In genomic region chr8:69832298-69832853, GRCm38 (mm10) we compare ENCODE assay signal across 8 mouse cellular contexts. TPM values are rescaled to one million over a fixed set of nuclear protein-coding genes. Genes with fewer than 3 reads are reported as not detected.
A peak's percentile ranks its signal among the peaks of the same experiment; 100 is the strongest.
DNase-seq lines count a peak whose midpoint lies in the region; ATAC-seq and TF ChIP-seq lines count a peak whose summit lies in the region.

Pbx4 (plus strand) TSS chr8:69832491.

- no peaks in the 10 kb centered on the region for H3K9me3 ChIP-seq in embryonic facial prominence, embryonic 12.5 days
- H3K9me3 ChIP-seq in limb, embryonic 11.5 days (ENCODE audit: control insufficient read depth, low read length) = no peaks in the 10 kb centered on the region
- H3K9me3 ChIP-seq in midbrain, embryonic 13.5 days = no peaks in the 10 kb centered on the region

- H3K9ac ChIP-seq in embryonic facial prominence, embryonic 12.5 days = peak within 1 kb of the TSS; percentile 46; the same call in 1 of the 2 replicates
- H3K9ac ChIP-seq in limb, embryonic 11.5 days (ENCODE audit: low read length) = peak within 1 kb of the TSS; percentile 59; the same call in 1 of the 2 replicates
- peak within 1 kb of the TSS; percentile 77 for H3K9ac ChIP-seq in midbrain, embryonic 13.5 days (replicated peaks)

- peak within 1 kb of the TSS; percentile 92 for H3K4me2 ChIP-seq in embryonic facial prominence, embryonic 12.5 days (replicated peaks)
- H3K4me2 ChIP-seq in limb, embryonic 11.5 days (ENCODE audit: low read depth, severe bottlenecking) = peak within 1 kb of the TSS; percentile 95
- H3K4me2 ChIP-seq in midbrain, embryonic 13.5 days (replicated peaks) = peak within 1 kb of the TSS; percentile 80

- WGBS in embryonic facial prominence, embryonic 12.5 days = under 1% methylated on average over 38 of the region's 38 CpGs
- WGBS in limb, embryonic 11.5 days = under 1% methylated on average over 38 of the region's 38 CpGs
- under 1% methylated on average over 38 of the region's 38 CpGs for WGBS in midbrain, embryonic 13.5 days
- WGBS in small intestine, adult 2 months = under 1% methylated on average over 38 of the region's 38 CpGs

- no peak for TF ChIP-seq POLR2A in small intestine, adult 2 months (IDR thresholded peaks at IDR 0.05; ENCODE audit: low read depth, low read length)

- peaks cover 22% of the 10 kb centered on the region; the same call in 1 of the 2 replicates for H3K36me3 ChIP-seq in embryonic facial prominence, embryonic 12.5 days
- peaks cover 5% of the 10 kb centered on the region; the same call in 1 of the 2 replicates for H3K36me3 ChIP-seq in limb, embryonic 11.5 days (ENCODE audit: control insufficient read depth, insufficient read depth, low read length)
- H3K36me3 ChIP-seq in midbrain, embryonic 13.5 days = peaks cover 28% of the 10 kb centered on the region
- no peaks in the 10 kb centered on the region for H3K36me3 ChIP-seq in small intestine, adult 2 months (ENCODE audit: control insufficient read depth, insufficient read depth, low read length)

- peak; percentile 55 to 57 for DNase-seq in urinary bladder, adult 18-20 months (ENCODE audit: low spot score in 2 of 2)
- no peak for DNase-seq in urinary bladder, postnatal 10 days (ENCODE audit: low spot score)
- DNase-seq in heart, adult 18-20 months = peak; percentile 82 to 89
- DNase-seq in kidney, adult 18-20 months = peak; percentile 77
- DNase-seq in limb, embryonic 11.5 days (ENCODE audit: low spot score) = peak; percentile 96

- H3K27ac ChIP-seq in embryonic facial prominence, embryonic 12.5 days = peak within 1 kb of the TSS; percentile 61; the same call in 1 of the 2 replicates
- no peak within 1 kb of the TSS; the same call in 1 of the 2 replicates for H3K27ac ChIP-seq in limb, embryonic 11.5 days (replicated peaks; ENCODE audit: low read depth, low read length)
- peak within 1 kb of the TSS; percentile 89 for H3K27ac ChIP-seq in midbrain, embryonic 13.5 days
- H3K27ac ChIP-seq in small intestine, adult 2 months (ENCODE audit: insufficient read depth, low read depth, low read length) = no peak within 1 kb of the TSS

- H3K4me1 ChIP-seq in embryonic facial prominence, embryonic 12.5 days = peaks cover 5% of the 10 kb centered on the region; the same call in 1 of the 2 replicates
- H3K4me1 ChIP-seq in limb, embryonic 11.5 days (ENCODE audit: control insufficient read depth, insufficient read depth, low read length) = peaks cover 6% of the 10 kb centered on the region; the same call in 1 of the 2 replicates
- peaks cover 25% of the 10 kb centered on the region for H3K4me1 ChIP-seq in midbrain, embryonic 13.5 days (replicated peaks)
- 0 out of 2 replicates have a peak, but pooled peaks cover 3% of the 10 kb centered on the region for H3K4me1 ChIP-seq in small intestine, adult 2 months (ENCODE audit: control insufficient read depth, insufficient read depth, insufficient read length, low read length)

- H3K4me3 ChIP-seq in embryonic facial prominence, embryonic 12.5 days = peak within 1 kb of the TSS; percentile 66
- H3K4me3 ChIP-seq in limb, embryonic 11.5 days (ENCODE audit: low read depth, low read length) = peak within 1 kb of the TSS; percentile 59
- peak within 1 kb of the TSS; percentile 76 for H3K4me3 ChIP-seq in midbrain, embryonic 13.5 days (replicated peaks)
- peak within 1 kb of the TSS; percentile 72 for H3K4me3 ChIP-seq in small intestine, adult 2 months (ENCODE audit: low read depth, low read length)

- H3K27me3 ChIP-seq in embryonic facial prominence, embryonic 12.5 days = no peaks in the 10 kb centered on the region
- H3K27me3 ChIP-seq in limb, embryonic 11.5 days (ENCODE audit: control insufficient read depth, insufficient read depth, low read length) = no peaks in the 10 kb centered on the region
- no peaks in the 10 kb centered on the region for H3K27me3 ChIP-seq in midbrain, embryonic 13.5 days
- no peaks in the 10 kb centered on the region for H3K27me3 ChIP-seq in small intestine, adult 2 months (ENCODE audit: control insufficient read depth, insufficient read depth, low read length)

- ATAC-seq in embryonic facial prominence, embryonic 12.5 days (ENCODE audit: insufficient number of reproducible peaks, insufficient read depth, low FRiP score, low TSS enrichment) = peak; percentile 97
- peak; percentile 97 for ATAC-seq in limb, embryonic 11.5 days (ENCODE audit: insufficient number of reproducible peaks, low FRiP score, low TSS enrichment, low read depth)
- peak; percentile 99 for ATAC-seq in midbrain, embryonic 13.5 days

- TF ChIP-seq CTCF in small intestine, adult 2 months (IDR thresholded peaks at IDR 0.05; ENCODE audit: extremely low read depth, insufficient read length, insufficient replicate concordance, low read depth, low read length) = no peak

RNA-seq across cellular contexts. Expression of gene Pbx4, which starts in this region (rescaled TPM):
- polyA plus RNA-seq in embryonic facial prominence, embryonic 12.5 days (2016; fragmentation: Nextera tagmentation; extraction: Ambion mirVana) = 13.4 and 16.0 TPM in 2 replicates
- total RNA-seq in heart, adult 18-20 months (2021) = not detected
- polyA plus RNA-seq in limb, embryonic 11.5 days (2014; fragmentation: Nextera tagmentation; extraction: Ambion mirVana) = 11.2 and 11.5 TPM in 2 replicates
- polyA plus RNA-seq in midbrain, embryonic 13.5 days (2015; fragmentation: Nextera tagmentation; extraction: Ambion mirVana) = 59.2 and 65.0 TPM in 2 replicates
- polyA plus RNA-seq in small intestine, adult 2 months (2012; rRNA removed) = 2.1 and 9.1 TPM in 2 replicates

Comparison
In these comparisons a context has a peak if more than half of its experiments do, and no peak if none do; other contexts are left out.
1. Peak in DNase-seq in heart, adult 18-20 months; RNA of the gene not detected or under 1 TPM.
2. H3K27ac ChIP-seq: peak in embryonic facial prominence, embryonic 12.5 days (single experiment) and midbrain, embryonic 13.5 days (single experiment); none in limb, embryonic 11.5 days (single experiment) and small intestine, adult 2 months (single experiment).
3. Peak in every context shown above with its lines, with median percentiles within 50 percentile points of each other: ATAC-seq, H3K4me2 ChIP-seq, H3K4me3 ChIP-seq and H3K9ac ChIP-seq.